Mouse (Mus musculus): ENCODE results near the gene Nfib. TPM values are rescaled to one million over a fixed set of nuclear protein-coding genes. Genes with fewer than 3 reads are reported as not detected.

Nfib gene
- polyA plus RNA-seq, 2 experiments = 1.7 to 2.6 TPM

DNA sequence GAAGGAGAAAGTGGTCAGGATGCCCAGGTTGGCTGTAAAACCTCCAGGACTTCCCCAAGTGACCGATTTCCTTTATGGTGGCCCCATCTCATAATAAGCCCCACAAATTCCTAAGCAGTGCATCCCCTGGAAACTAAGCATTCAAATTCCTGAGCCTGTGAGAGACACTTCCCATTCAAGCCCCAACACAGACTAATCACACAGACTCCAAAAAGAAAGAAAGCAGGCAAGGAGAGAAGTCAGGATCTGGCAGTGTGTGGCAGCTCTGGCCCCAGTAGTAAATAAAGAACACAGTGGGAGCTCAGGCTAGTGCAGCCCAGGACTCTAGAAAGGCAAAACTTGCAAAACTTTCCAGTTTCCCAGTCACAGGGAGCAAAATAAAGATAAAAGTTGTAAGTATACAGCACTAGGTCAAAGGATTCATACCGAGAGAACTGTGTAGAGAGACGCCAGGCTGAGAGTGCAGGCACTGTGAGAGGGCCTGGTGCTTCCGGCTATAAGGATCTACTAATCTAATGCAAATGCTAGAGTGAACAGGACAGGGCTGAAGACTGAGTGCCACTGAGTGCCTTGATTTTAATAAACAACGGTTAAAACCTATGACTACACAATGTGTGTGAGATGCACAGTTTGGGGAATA lies 24.8 kb upstream of the Nfib start:
- H3K9ac ChIP-seq (replicated peaks) = no peak overlapping the region
- no peak for DNase-seq (ENCODE audit: low read depth in 3 of 3, low spot score in 3 of 3)
- no peak for ATAC-seq (ENCODE audit: insufficient read depth)
- H3K4me1 ChIP-seq (replicated peaks; ENCODE audit: control insufficient read depth in 2 of 2, insufficient read depth in 2 of 2, low read length in 1 of 2) = no peaks in the 10 kb centered on the region
- H3K27me3 ChIP-seq (ENCODE audit: control insufficient read depth, insufficient read depth, low read length) = no peaks in the 10 kb centered on the region
- no peak overlapping the region for H3K4me2 ChIP-seq (ENCODE audit: low read depth)
- H3K4me3 ChIP-seq (ENCODE audit: insufficient read depth in 1 of 2, low read depth in 2 of 2, low read length in 2 of 2) = no peak overlapping the region
- H3K36me3 ChIP-seq (replicated peaks; ENCODE audit: control insufficient read depth, insufficient read depth, low read depth) = no peaks in the 10 kb centered on the region
- no peak for TF ChIP-seq CTCF (IDR thresholded peaks at IDR 0.05; ENCODE audit: low read depth)
- no peak for TF ChIP-seq EP300 (IDR thresholded peaks at IDR 0.05; ENCODE audit: low read depth)
- no peak overlapping the region for H3K27ac ChIP-seq
- H3K9me3 ChIP-seq (ENCODE audit: control insufficient read depth, low read length) = no peaks in the 10 kb centered on the region
- WGBS (ENCODE audit: insufficient replicate concordance) = 63% methylated on average over 5 of the region's 5 CpGs

DNA sequence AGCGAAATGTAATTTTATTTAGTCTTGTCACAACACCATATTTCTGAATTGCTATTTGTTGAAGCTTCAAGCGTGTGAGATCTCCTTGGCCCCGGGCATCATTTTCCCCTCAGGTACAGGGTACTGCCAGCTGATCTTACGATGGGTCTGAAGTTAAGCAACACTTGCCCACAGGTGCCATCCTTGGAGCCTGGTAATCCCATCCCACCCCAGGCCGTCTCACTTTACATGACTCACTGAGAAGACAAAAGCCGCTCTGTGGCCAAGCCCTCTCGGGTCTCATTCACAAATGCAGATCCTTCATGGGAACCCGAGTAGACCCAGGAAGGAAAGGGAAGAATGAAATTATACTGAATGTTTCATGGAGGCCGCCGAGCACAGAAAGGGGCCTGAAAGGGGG lies 18.5 kb upstream of the Nfib start:
- no peak overlapping the region for H3K4me3 ChIP-seq (ENCODE audit: insufficient read depth in 1 of 2, low read depth in 2 of 2, low read length in 2 of 2)
- WGBS (ENCODE audit: insufficient replicate concordance) = 67% methylated on average over 10 of the region's 10 CpGs
- H3K4me1 ChIP-seq (replicated peaks; ENCODE audit: control insufficient read depth in 2 of 2, insufficient read depth in 2 of 2, low read length in 1 of 2) = no peaks in the 10 kb centered on the region
- H3K27ac ChIP-seq = no peak overlapping the region
- no peak for ATAC-seq (ENCODE audit: insufficient read depth)
- H3K4me2 ChIP-seq (ENCODE audit: low read depth) = no peak overlapping the region
- TF ChIP-seq CTCF (IDR thresholded peaks at IDR 0.05; ENCODE audit: low read depth) (no peak), EP300 (IDR thresholded peaks at IDR 0.05; ENCODE audit: low read depth) (no peak)
- no peaks in the 10 kb centered on the region for H3K27me3 ChIP-seq (ENCODE audit: control insufficient read depth, insufficient read depth, low read length)
- no peak for DNase-seq (ENCODE audit: low read depth in 3 of 3, low spot score in 3 of 3)
- no peaks in the 10 kb centered on the region for H3K36me3 ChIP-seq (replicated peaks; ENCODE audit: control insufficient read depth, insufficient read depth, low read depth)
- H3K9ac ChIP-seq (replicated peaks) = no peak overlapping the region
- H3K9me3 ChIP-seq (ENCODE audit: control insufficient read depth, low read length) = no peaks in the 10 kb centered on the region

DNA sequence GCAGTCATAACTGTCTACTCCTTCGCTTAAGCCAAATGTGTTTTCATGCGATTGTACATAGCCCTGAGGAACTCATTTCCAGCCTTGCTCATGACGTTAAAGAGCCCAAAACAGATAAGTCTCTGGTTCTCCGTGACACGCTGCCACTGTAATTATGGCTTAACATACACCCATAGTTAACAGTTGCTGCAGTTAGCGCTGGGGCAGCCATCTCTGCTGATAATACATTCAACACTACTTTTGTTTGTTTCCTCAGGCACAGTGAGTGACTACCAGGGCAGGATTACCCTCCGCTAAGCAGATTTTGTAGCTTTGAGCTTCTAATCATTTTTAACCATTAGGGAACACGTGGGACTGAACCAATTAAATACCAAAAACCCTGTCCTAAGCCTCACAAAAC lies 17.5 kb upstream of the Nfib start:
- H3K9me3 ChIP-seq (ENCODE audit: control insufficient read depth, low read length) = no peaks in the 10 kb centered on the region
- ATAC-seq (ENCODE audit: insufficient read depth) (no peak), DNase-seq (ENCODE audit: low read depth in 3 of 3, low spot score in 3 of 3) (no peak)
- no peak overlapping the region for H3K4me2 ChIP-seq (ENCODE audit: low read depth)
- no peaks in the 10 kb centered on the region for H3K36me3 ChIP-seq (replicated peaks; ENCODE audit: control insufficient read depth, insufficient read depth, low read depth)
- WGBS (ENCODE audit: insufficient replicate concordance) = 64% methylated on average over 8 of the region's 8 CpGs
- no peak overlapping the region for H3K27ac ChIP-seq
- no peaks in the 10 kb centered on the region for H3K27me3 ChIP-seq (ENCODE audit: control insufficient read depth, insufficient read depth, low read length)
- TF ChIP-seq CTCF (IDR thresholded peaks at IDR 0.05; ENCODE audit: low read depth) = no peak
- TF ChIP-seq EP300 (IDR thresholded peaks at IDR 0.05; ENCODE audit: low read depth) = no peak
- no peak overlapping the region for H3K9ac ChIP-seq (replicated peaks)
- no peak overlapping the region for H3K4me3 ChIP-seq (ENCODE audit: insufficient read depth in 1 of 2, low read depth in 2 of 2, low read length in 2 of 2)
- no peaks in the 10 kb centered on the region for H3K4me1 ChIP-seq (replicated peaks; ENCODE audit: control insufficient read depth in 2 of 2, insufficient read depth in 2 of 2, low read length in 1 of 2)

DNA sequence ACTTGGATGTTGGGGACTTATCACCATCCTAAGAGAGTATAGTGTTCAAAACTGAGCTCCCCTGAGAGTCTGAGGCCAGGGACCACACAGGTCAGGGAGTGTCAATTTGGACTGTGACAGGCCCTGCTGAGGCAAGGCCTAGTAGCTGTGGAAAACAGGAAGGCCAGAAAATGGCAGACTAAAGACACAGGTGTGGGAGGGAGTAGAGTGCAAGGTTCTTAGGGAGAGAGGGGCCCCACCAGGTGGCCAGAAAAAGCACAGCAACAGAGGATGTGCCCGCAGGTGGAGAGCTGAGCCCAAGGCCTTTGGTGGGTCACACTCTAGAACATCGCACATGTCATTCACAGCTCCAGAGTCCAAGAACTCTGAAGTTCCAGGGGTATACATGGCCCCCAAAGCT lies 10.3 kb upstream of the Nfib start:
- no peak for ATAC-seq (ENCODE audit: insufficient read depth)
- Histone ChIP-seq H3K4me2 (ENCODE audit: low read depth) (no peak overlapping the region), H3K9ac (replicated peaks) (no peak overlapping the region), H3K4me1 (replicated peaks; ENCODE audit: control insufficient read depth in 2 of 2, insufficient read depth in 2 of 2, low read length in 1 of 2) (no peaks in the 10 kb centered on the region), H3K4me3 (ENCODE audit: insufficient read depth in 1 of 2, low read depth in 2 of 2, low read length in 2 of 2) (no peak overlapping the region), H3K9me3 (ENCODE audit: control insufficient read depth, low read length) (no peaks in the 10 kb centered on the region), H3K36me3 (replicated peaks; ENCODE audit: control insufficient read depth, insufficient read depth, low read depth) (no peaks in the 10 kb centered on the region), H3K27ac (no peak overlapping the region), H3K27me3 (ENCODE audit: control insufficient read depth, insufficient read depth, low read length) (no peaks in the 10 kb centered on the region)
- TF ChIP-seq EP300 (IDR thresholded peaks at IDR 0.05; ENCODE audit: low read depth) (no peak), CTCF (IDR thresholded peaks at IDR 0.05; ENCODE audit: low read depth) (no peak)
- 72% methylated on average over 2 of the region's 2 CpGs for WGBS (ENCODE audit: insufficient replicate concordance)
- DNase-seq (ENCODE audit: low read depth in 3 of 3, low spot score in 3 of 3) = no peak

DNA sequence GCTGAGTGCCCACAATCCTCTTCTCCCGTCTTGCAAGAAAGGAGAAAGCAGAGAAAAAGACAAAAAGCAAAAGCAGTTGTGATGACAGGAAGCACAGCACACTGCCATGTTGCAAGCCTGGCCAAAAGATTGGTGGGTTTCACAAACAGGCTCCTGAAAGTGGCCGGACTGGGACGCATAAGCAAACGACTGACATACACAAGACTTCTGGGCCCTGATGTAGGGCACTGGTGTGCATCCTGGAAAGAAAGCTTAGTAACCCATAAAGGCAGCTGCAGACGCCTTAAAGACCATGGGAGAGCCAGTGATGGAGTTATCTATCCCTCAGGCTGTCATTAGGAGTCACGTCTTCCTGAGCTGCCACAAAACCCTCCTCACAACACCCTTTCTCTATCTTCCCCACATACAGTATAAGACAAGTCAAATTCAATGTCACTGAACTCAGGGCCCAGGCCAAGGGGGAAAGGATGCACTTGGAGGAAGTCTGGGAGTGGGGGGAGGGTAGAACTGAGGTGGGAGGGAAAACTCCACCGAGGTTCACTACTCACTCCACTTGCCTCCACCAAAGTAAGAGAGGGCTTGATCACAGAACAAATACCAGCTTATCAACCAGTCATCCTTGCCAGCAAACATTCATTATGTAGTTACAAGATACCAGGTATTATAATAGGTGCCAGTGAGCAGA lies 6.2 kb upstream of the Nfib start:
- H3K27ac ChIP-seq = no peak overlapping the region
- no peaks in the 10 kb centered on the region for H3K27me3 ChIP-seq (ENCODE audit: control insufficient read depth, insufficient read depth, low read length)
- no peaks in the 10 kb centered on the region for H3K36me3 ChIP-seq (replicated peaks; ENCODE audit: control insufficient read depth, insufficient read depth, low read depth)
- 51% methylated on average over 7 of the region's 7 CpGs for WGBS (ENCODE audit: insufficient replicate concordance)
- no peak overlapping the region for H3K9ac ChIP-seq (replicated peaks)
- ATAC-seq (ENCODE audit: insufficient read depth) (no peak), DNase-seq (ENCODE audit: low read depth in 3 of 3, low spot score in 3 of 3) (no peak)
- no peaks in the 10 kb centered on the region for H3K9me3 ChIP-seq (ENCODE audit: control insufficient read depth, low read length)
- TF ChIP-seq CTCF (IDR thresholded peaks at IDR 0.05; ENCODE audit: low read depth) = no peak
- no peak for TF ChIP-seq EP300 (IDR thresholded peaks at IDR 0.05; ENCODE audit: low read depth)
- no peak overlapping the region for H3K4me2 ChIP-seq (ENCODE audit: low read depth)
- 0 out of 4 replicates have a peak, but pooled peaks cover 0 to 2% of the 10 kb centered on the region in 2 experiments for H3K4me1 ChIP-seq (replicated peaks; ENCODE audit: control insufficient read depth in 2 of 2, insufficient read depth in 2 of 2, low read length in 1 of 2)
- H3K4me3 ChIP-seq (ENCODE audit: insufficient read depth in 1 of 2, low read depth in 2 of 2, low read length in 2 of 2) = no peak overlapping the region

All from liver, embryonic 14.5 days (tissue).